Mouse (Mus musculus) cerebellum, postnatal 10 days (tissue): ENCODE results near the gene Castor2.
A peak's percentile ranks its signal among the peaks of the same experiment; 100 is the strongest.

Source experiments
- DNase-seq, 2 experiments: peaks; one replicate each; pipeline ENCODE4 v3.0.0; 2021; ENCODE audit warnings: mixed read lengths in 2 of 2

The Castor2 gene

GRCm38 (mm10) chr5:134105829-134106228 is 6.3 kb downstream of the Castor2 start:
- DNase-seq: no peak

DNA sequence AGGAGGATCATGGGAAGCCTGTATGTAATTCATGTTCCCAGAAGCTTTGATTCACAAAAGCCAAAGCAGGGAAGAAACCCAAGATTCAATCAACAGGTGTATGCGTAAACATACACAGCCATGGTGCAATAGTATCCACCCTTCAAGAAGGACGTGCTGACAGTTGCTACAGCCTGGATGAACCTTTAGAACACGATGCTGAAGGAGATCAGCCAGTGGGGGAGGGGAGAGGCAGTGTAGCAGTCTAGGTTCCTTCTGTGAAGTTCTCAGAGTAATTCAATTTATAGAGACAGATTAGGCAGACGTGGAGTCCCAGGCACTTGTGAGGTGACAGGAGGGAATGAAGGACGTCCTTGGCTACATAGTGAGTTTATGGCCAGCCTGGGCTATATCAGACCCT is 15.5 kb downstream of the Castor2 start:
- no peak for DNase-seq

DNA sequence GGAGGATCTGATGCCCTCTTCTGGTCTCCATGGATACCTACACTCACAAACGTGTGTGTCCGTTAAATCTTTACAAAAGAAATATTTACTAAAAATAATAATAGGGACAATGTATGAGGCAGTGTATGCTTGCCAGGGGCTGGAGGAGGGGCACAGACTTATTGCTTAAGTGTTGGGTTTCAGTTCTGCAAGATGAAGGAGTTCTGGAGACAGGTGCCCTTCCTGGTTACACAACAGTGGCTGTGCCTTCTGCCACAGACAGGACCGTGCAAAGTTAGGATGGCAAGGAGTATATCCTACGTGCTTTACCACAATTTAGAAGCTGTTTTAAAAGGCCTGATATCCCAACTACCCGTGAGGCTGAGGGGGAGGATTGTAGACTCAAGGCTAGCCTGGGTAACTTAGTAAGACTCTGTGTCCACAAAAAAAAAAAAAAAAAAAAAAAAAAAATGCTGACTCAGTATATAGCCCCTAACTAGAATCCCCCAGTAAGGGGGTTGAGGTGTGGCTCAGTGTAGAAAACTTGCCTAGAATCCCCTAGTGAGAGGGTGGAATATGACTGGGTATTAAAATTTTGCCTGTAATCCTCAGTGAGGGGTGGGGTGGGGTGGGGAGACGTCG is 16.2 kb downstream of the Castor2 start:
- DNase-seq: no peak

- DNase-seq: no peak
Measured at GRCm38 (mm10) chr5:134118798-134119407, 19.4 kb downstream of the Castor2 start.

GRCm38 (mm10) chr5:134119481-134120120 is 20.1 kb downstream of the Castor2 start:
- no peak for DNase-seq

- DNase-seq: no peak
Measured at GRCm38 (mm10) chr5:134120135-134120534, 20.6 kb downstream of the Castor2 start.

DNA sequence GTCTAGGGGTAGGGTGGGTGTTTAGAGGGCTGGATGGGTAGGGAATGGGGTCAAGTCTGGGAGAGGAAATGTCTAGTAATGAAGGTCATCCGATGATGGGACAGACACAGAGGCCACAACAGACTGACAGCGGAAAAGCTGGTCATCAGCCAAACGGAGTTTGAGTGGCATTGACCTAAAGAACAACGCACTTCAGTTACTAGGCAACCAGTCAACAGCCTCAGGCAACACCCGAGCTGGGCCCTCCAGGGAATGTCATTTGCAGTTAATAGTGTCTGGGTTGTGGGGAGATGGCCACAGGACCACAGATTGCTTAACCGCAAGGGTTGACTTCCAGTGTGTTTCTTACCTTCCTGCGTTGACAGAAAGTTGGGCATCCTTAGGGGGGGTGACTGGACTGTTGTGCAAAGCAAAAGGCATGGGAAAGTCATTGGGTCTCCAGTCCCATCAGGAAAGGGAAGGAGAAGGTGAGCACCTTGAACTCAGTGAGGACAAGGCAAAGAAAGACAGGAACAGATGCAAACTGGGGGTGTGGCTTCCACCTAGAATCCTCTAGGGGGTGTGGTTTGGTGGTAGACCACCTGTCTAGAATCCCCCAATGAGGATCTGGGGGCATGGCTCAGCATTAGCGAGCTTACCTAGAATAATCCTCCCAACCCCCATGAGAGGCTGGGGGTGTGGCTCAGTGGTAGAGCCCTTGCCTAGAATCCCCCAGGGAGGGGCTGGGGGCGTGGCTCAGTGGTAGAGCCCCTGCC is 21.8 kb downstream of the Castor2 start:
- no peak for DNase-seq

- no peak for DNase-seq
Measured at GRCm38 (mm10) chr5:134121893-134122259, 22.4 kb downstream of the Castor2 start.

- no peak for DNase-seq
Measured at GRCm38 (mm10) chr5:134123846-134124245, 24.3 kb downstream of the Castor2 start.

DNA sequence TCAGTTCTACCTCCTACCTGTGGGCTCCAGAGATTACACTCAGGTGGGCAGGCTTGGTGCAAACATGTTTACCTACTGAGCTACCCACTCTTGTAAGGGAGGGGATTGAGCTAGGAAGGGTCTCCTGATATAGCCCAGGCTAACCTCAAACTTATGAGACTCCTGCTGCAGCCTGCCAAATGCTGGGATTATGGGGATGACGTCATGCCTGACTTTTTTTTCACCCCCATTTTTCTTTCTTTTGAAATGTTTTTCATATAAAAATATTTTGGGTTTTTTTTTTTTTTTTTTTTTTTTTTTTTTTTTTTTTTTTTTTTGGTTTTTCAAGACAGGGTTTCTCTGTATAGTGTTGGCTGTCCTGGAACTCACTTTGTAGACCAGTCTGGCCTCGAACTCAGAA is 26.7 kb downstream of the Castor2 start:
- no peak for DNase-seq

DNA sequence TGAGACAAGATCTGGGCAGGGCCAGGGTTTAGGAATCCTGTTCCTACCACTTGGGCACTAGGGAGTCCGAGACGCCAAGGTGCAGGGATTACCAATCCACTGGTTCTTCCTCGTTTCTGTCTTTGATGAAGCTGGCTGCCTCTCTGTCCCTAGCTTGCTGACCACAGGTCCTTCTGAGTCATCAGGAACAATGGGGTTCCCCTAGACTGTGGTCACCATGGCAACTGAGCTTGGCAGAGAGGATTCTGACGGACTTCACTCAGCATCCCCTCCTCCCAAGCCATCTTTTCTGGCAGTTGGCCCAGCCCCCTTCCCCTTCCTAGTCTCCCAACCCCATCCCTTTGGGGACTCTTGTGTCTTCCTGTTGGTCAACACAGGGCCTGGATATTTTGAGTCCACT is 32.1 kb downstream of the Castor2 start:
- DNase-seq: peak; percentile 84 to 89

- no peak for DNase-seq
Measured at GRCm38 (mm10) chr5:134136022-134136421, 36.5 kb downstream of the Castor2 start.

GRCm38 (mm10) chr5:134137933-134138332 is 38.4 kb downstream of the Castor2 start:
- no peak for DNase-seq

DNA sequence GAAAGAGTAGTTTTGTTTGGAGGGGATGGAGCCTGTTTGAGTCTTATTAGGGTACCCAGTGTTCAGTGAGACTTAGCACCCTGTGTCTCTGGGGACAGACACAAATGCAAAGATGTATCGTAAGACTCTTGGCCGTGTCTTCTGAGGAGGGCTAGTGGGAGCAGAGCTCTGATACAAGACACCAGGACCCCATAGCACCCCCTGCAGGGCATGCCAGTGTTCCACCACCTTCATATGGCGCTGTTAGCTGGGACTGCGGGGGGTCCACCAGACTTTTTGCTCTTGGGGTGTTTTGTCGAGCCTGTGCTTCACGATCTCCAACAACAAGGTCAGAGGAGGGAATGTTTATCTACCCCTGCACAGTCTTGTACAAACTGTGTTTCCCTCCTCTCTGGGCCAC is 39.9 kb downstream of the Castor2 start:
- DNase-seq: no peak

- DNase-seq: no peak
Measured at GRCm38 (mm10) chr5:134141236-134141635, 41.7 kb downstream of the Castor2 start.

DNA sequence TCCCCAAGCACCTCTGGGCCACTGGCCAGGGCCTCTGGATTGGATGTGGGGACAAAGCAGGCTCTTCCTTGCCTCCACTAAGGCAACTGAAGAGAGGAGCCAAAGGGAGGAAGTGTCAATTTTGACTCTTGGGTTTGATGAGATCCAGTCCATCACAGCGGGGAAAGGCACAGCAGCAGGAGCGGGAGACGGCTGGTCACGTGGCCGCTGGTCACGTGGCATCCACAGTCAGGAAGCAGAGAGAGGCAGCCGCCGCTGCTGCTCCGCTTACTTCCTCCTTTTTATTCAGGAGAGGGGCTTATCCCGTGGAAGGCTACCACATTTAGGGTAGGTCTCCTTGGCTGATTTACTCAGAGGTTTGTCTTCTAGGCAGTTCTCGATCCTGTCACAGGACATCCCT is 42.9 kb downstream of the Castor2 start:
- no peak for DNase-seq

DNA sequence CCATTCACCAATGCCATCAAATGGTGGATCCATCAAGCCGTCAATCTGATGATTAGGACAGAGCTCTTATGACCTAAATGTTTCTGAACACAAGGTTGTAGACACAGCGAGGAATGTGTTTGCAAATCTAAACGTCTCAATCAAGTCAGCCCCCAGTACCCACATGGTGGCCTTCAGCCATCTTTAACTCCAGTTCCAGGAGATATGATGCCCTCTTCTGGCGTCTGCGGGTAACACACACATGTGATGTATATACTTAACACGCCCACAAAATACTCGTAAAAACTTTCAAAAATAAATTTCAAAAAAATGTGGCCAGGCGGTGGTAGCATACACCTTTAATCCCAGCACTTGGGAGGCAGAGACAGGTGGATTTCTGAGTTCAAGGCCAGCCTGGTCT is 45.5 kb downstream of the Castor2 start:
- DNase-seq: peak in 1 of 2 experiments; percentile 40

DNA sequence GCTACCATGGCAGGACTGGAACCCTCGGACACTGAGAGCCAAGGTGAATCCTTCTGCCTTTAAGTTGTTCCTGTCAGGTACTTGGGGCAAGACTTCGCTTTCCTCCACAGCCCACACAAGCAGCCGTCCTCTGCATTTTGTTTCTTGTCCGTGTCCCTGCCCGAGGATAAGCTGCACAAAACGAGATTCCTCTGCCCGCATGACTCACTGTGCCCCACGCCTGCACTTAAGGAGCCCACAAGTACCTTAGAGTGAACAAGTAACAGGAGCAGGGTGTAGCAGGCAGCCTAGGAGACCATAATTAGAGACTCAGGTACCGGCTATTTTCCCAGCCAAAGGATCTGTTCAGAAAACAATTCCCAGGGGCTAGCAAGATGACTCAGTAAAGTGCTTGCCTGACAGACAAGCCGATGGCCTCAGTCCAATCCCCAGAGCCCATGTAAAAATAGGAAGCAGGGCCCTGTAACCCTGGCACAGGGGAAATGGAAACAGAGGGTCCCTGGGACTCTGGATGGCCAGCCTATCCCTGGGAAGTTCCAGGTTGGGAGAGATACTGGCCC is 47.8 kb downstream of the Castor2 start:
- no peak for DNase-seq

- DNase-seq: no peak
Measured at GRCm38 (mm10) chr5:134148153-134148552, 48.6 kb downstream of the Castor2 start.

GRCm38 (mm10) chr5:134151895-134152294 is 52.4 kb downstream of the Castor2 start:
- DNase-seq: no peak

DNA sequence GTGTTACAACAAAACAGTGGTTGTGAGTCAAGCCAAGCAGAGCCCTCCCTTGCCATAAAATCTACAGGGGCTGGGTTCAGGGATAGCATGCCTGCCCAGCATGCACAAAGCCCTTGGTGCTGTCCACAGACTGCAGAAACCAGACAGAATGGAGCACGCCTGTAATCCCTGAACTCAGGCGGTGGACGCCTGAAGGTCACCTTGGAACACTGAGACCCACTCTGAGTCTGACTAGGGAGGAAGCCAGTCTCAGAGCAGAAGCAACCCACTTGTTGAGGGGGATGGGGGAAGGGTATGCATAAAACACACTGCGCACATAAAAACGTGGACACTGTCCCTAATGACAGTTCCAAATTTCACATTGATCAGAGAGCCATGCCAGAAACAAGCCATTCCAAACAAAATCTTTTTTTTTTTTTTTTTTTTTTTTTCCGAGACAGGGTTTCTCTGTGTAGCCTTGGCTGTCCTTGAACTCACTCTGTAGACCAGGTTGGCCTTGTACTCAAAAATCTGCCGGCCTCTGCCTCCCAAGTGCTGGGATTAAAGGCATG is 56.5 kb downstream of the Castor2 start:
- DNase-seq: no peak

- peak in 1 of 2 experiments; percentile 42 for DNase-seq
Measured at GRCm38 (mm10) chr5:134164688-134165087, 65.2 kb downstream of the Castor2 start.

DNA sequence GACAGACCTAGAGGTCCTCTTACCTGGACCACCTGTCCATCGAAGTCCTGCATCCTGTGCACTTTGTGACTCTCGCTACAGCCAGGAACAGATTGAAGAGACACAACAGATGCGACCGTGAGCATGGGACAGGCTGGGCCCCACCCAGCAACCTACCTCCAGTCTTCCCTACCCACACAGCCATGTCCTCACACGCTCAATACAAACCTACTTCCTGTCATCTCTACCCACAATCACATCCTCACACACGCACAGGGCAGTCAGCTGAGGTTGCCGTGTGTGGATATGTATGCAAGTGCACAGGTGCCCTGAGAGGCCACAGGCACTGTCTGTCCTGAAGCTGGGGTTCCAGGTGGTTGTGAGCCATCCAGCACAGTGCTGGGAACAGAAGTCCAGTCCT is 67.1 kb downstream of the Castor2 start:
- DNase-seq: no peak
